Mouse (Mus musculus): ENCODE measurements at regions not wholly inside any gene's neighbourhood (a gene's known extent, or its start where the extent isn't known, plus 50 kb on each side); places are given as distances from the start of the nearest gene placed in this dataset.

- DNase-seq (ENCODE audit: low read depth, low spot score) (no peak), ATAC-seq (no peak)
- TF ChIP-seq CTCF (IDR thresholded peaks at IDR 0.05) = peak; percentile 57
- CTCF ChIA-PET = interaction anchor here (0.7 kb wide), 1 partner anchor 15 kb away, joined by 3 read pairs; no protein-coding TSS in a partner anchor
- in situ Hi-C loops (cut with MboI; ENCODE audit: low pct_unique_long_range_greater_than_20kb) = no loop called here
- POLR2A ChIA-PET = no interaction called here
- H3K27me3 ChIP-seq = peaks cover 32% of the 10 kb centered on the region
These were observed 159.7 kb downstream of the Gpat3 start for GRCm38 (mm10) chr5:101005216-101005615.

- in situ Hi-C loops (cut with MboI; ENCODE audit: low pct_unique_long_range_greater_than_20kb) = no loop called here
- no peak for ATAC-seq
- peaks cover 34% of the 10 kb centered on the region for H3K27me3 ChIP-seq
- ChIA-PET CTCF (interaction anchor here (1.0 kb wide), 1 partner anchor 9 kb away, joined by 3 read pairs; no protein-coding TSS in a partner anchor), POLR2A (no interaction called here)
- DNase-seq (ENCODE audit: low read depth, low spot score) = no peak
- no peak for TF ChIP-seq CTCF (IDR thresholded peaks at IDR 0.05)
These were observed 154.9 kb downstream of the Gpat3 start for GRCm38 (mm10) chr5:101000436-101000835.

- peaks cover 22% of the 10 kb centered on the region for H3K27me3 ChIP-seq
- ATAC-seq = no peak
- ChIA-PET CTCF (no interaction called here), POLR2A (no interaction called here)
- no peak for DNase-seq (ENCODE audit: low read depth, low spot score)
- in situ Hi-C loops (cut with MboI; ENCODE audit: low pct_unique_long_range_greater_than_20kb) = no loop called here
- TF ChIP-seq CTCF (IDR thresholded peaks at IDR 0.05) = peak; percentile 23
These were observed 146.9 kb downstream of the Gpat3 start for GRCm38 (mm10) chr5:100992365-100992764.

- no peak for ATAC-seq
- no peak for DNase-seq (ENCODE audit: low read depth, low spot score)
- in situ Hi-C loops (cut with MboI; ENCODE audit: low pct_unique_long_range_greater_than_20kb) = no loop called here
- CTCF ChIA-PET = interaction anchor here (0.8 to 1.0 kb wide), 2 partner anchors 9 to 678 kb away, joined by 3 to 4 read pairs; no protein-coding TSS in a partner anchor
- POLR2A ChIA-PET = no interaction called here
- peaks cover 27% of the 10 kb centered on the region for H3K27me3 ChIP-seq
- peak; percentile 80 for TF ChIP-seq CTCF (IDR thresholded peaks at IDR 0.05)
These were observed 146.1 kb downstream of the Gpat3 start for GRCm38 (mm10) chr5:100991626-100992025.

GRCm38 (mm10) chr5:100982573-100982936 is 137.0 kb downstream of the Gpat3 start:
- ChIA-PET CTCF (interaction anchor here (1.8 kb wide), 1 partner anchor 26 kb away, joined by 4 read pairs; no protein-coding TSS in a partner anchor), POLR2A (no interaction called here)
- ATAC-seq (no peak), DNase-seq (ENCODE audit: low read depth, low spot score) (no peak)
- in situ Hi-C loops (cut with MboI; ENCODE audit: low pct_unique_long_range_greater_than_20kb) = no loop called here
- no peak for TF ChIP-seq CTCF (IDR thresholded peaks at IDR 0.05)
- H3K27me3 ChIP-seq = peaks cover 11% of the 10 kb centered on the region

- ATAC-seq (no peak), DNase-seq (ENCODE audit: low read depth, low spot score) (no peak)
- CTCF ChIA-PET = interaction anchor here (1.8 kb wide), 1 partner anchor 25 kb away, joined by 4 read pairs; no protein-coding TSS in a partner anchor
- H3K27me3 ChIP-seq = peaks cover 7% of the 10 kb centered on the region
- in situ Hi-C loops (cut with MboI; ENCODE audit: low pct_unique_long_range_greater_than_20kb) = no loop called here
- POLR2A ChIA-PET = no interaction called here
- no peak for TF ChIP-seq CTCF (IDR thresholded peaks at IDR 0.05)
These were observed 136.5 kb downstream of the Gpat3 start for GRCm38 (mm10) chr5:100981849-100982572.

GRCm38 (mm10) chr5:100976736-100977135 is 131.2 kb downstream of the Gpat3 start:
- H3K27me3 ChIP-seq = peaks cover 18% of the 10 kb centered on the region
- in situ Hi-C loops (cut with MboI; ENCODE audit: low pct_unique_long_range_greater_than_20kb) = no loop called here
- ChIA-PET CTCF (no interaction called here), POLR2A (no interaction called here)
- no peak for TF ChIP-seq CTCF (IDR thresholded peaks at IDR 0.05)
- ATAC-seq (peak; percentile 60), DNase-seq (ENCODE audit: low read depth, low spot score) (peak; percentile 17)

- ATAC-seq = no peak
- no peak for DNase-seq (ENCODE audit: low read depth, low spot score)
- H3K27me3 ChIP-seq = peaks cover 56% of the 10 kb centered on the region
- TF ChIP-seq CTCF (IDR thresholded peaks at IDR 0.05) = no peak
- ChIA-PET CTCF (no interaction called here), POLR2A (no interaction called here)
- in situ Hi-C loops (cut with MboI; ENCODE audit: low pct_unique_long_range_greater_than_20kb) = no loop called here
These were observed 105.7 kb downstream of the Gpat3 start for GRCm38 (mm10) chr5:100951210-100951609.
